Mouse (Mus musculus) bone marrow macrophage, adult 2 months (primary cell): ENCODE measurements around the gene Wdfy1.

Experiments used
- CTCF ChIP-seq: IDR thresholded peaks from 2 replicates; pipeline ENCODE4 v1.5.1; 2012; ENCODE audit warnings: low read depth, mild to moderate bottlenecking, low read length, moderate library complexity
- POLR2A ChIP-seq: IDR thresholded peaks from 2 replicates; pipeline ENCODE4 v1.6.1; 2012; ENCODE audit warnings: mild to moderate bottlenecking, low read depth, low read length, borderline replicate concordance

GRCm38 (mm10) chr1:79823951-79824633, 48.1 kb upstream of the Wdfy1 start:
- TF ChIP-seq CTCF (no peak), POLR2A (no peak)
